Mouse (Mus musculus) hindbrain, embryonic 10.5 days (tissue): ENCODE data around the gene Cpne5. TPM values are rescaled to one million over a fixed set of nuclear protein-coding genes. Genes with fewer than 3 reads are reported as not detected.

Experiments used
- DNase-seq: peaks from one replicate; pipeline ENCODE4 v3.0.0-alpha.2; 2017; ENCODE audit warnings: low spot score
- H3K27ac ChIP-seq: fragments of 300-500 bp; sonication (generic); 2 replicates; pipeline ENCODE4 v1.5.1; 2016; ENCODE audit warnings: mild to moderate bottlenecking, moderate library complexity
- H3K27me3 ChIP-seq: fragments of 300-500 bp; sonication (generic); 2 replicates; pipeline ENCODE4 v1.6.1; 2016; ENCODE audit warnings: mild to moderate bottlenecking; ENCODE audit not compliant: poor library complexity, insufficient read depth, severe bottlenecking
- H3K36me3 ChIP-seq: fragments of 300-500 bp; sonication (generic); 2 replicates; pipeline ENCODE4 v1.6.1; 2016; ENCODE audit warnings: mild to moderate bottlenecking, moderate library complexity
- H3K4me1 ChIP-seq: fragments of 300-500 bp; sonication (generic); replicated peaks from 2 replicates; pipeline ENCODE4 v1.6.1; 2016; ENCODE audit warnings: mild to moderate bottlenecking
- H3K4me3 ChIP-seq: fragments of 300-500 bp; sonication (generic); 2 replicates; pipeline ENCODE4 v1.5.1; 2016; ENCODE audit warnings: mild to moderate bottlenecking, moderate library complexity
- H3K9me3 ChIP-seq: fragments of 300-500 bp; sonication (generic); 2 replicates; pipeline ENCODE4 v1.6.1; 2016; ENCODE audit warnings: mild to moderate bottlenecking, moderate library complexity
- WGBS: fragments of 180-500 bp; shearing (Covaris S2); methylation state at CpG from one replicate; pipeline ENCODE4 v1.1.7; 2016; 5-methylcytosine and 5-hydroxymethylcytosine counted together
- polyA plus RNA-seq: library from polyadenylated mRNA; unstranded; fragments of >200 nt; fragmentation: Nextera tagmentation; extraction: Ambion mirVana; gene quantifications from 2 replicates; pipeline ENCODE4 v1.2.1, GENCODE M21; 2016

The Cpne5 gene
- polyA plus RNA-seq, 1 experiment from 2014 or later = 3.0 TPM

DNA sequence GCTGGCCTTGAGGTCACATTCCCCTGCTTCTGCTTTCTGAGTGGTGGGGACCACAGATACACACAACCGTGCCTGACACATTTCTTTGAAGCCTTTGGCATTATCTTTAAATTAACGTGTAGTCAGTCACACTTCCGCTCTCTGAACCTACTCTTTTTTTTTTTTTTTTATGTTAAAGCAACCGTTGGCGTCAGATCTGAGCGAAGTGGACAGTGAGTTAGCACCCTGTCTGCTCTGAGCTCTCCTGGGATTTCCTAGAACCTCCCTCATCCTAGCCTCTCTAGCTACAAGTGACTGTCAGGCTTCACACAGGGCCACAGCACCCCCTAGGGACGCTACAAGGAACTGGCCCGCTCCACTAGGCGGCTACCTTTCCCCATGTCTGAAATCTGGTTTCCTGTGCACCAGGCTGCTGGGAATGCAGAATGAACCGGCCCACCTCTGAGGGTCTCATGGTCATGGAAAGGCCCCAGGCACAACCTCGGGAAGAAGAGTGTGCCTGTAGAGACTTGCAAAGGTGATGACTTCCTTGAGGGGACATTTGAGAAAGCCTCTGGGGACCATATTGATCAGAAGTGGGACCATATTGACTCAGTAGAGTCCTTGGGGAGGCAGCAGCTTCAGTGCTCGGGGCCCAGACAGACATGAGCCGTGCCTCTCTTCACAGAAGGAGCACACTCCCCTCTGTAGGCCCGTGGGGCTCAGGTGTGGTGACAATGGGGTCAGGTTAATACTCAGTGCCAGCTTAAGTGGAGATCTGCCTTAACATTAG, 66.8 kb downstream of the Cpne5 start:
- 27% methylated on average over 14 of the region's 14 CpGs for WGBS
- Histone ChIP-seq H3K27me3 (peaks cover 13% of the 10 kb centered on the region), H3K4me3 (no peak overlapping the region), H3K27ac (no peak overlapping the region), H3K4me1 (peaks cover 36% of the 10 kb centered on the region), H3K36me3 (no peaks in the 10 kb centered on the region), H3K9me3 (no peaks in the 10 kb centered on the region)
- peak; percentile 75 for DNase-seq

DNA sequence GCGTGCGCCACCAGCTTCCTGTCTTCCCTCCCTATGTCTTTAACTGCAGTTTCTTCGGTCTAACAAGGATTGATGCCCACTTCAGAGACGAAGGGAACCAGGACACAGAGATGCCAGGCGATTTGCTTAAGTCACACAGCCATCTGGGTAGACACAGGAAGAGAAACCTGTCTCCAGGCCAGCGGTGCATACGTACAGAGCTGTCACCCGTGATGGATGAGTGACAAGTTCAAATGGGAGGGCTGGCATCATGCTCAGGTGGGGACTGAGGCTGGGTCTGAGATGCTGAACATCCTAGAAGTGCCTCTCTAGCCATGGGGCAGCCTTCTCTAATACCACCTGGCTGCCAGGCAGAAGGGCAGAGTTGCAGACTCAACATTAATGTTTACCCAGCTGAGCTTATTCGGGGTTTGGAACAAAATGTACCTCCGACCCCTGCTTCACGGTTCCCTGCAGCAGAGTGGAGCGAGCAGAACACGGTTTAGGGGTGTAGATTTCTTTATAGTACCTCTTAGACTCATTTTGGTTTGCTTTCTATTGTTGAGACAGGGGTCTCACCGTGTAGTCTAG, 67.5 kb downstream of the Cpne5 start:
- H3K4me3 ChIP-seq = no peak overlapping the region
- H3K4me1 ChIP-seq = peaks cover 35% of the 10 kb centered on the region
- no peak overlapping the region for H3K27ac ChIP-seq
- 81% methylated on average over 14 of the region's 14 CpGs for WGBS
- DNase-seq = no peak
- H3K9me3 ChIP-seq = no peaks in the 10 kb centered on the region
- no peaks in the 10 kb centered on the region for H3K36me3 ChIP-seq
- H3K27me3 ChIP-seq = peaks cover 20% of the 10 kb centered on the region

DNA sequence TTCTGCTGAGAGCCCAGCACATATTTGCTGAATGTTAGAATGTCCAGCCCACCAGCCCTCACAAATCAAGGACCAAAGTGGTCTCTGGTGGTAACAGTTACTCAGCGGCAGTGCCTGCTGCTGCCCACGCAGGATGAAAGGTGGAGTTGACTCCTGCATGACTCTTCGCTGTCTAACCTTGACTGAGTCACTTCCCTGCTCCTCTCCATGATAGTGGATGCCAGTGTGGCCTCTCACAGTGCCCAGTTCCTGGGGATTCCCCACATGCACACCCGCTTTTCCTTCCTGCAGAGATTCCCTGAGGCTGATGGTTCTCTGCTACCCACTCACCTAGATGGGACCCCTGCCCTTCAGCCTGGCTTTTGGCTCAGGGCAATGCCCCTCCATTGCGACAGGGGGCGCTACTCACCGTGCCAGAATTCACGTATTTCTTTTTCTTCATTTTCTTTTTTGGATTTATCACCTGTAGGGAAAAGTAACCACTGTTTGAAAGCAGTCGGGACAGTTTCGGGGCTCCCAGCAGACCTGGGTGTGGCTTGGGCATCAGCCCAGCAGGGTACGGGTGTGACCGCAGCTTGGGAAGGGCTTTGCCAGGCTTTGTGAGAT, 68.9 kb downstream of the Cpne5 start:
- Histone ChIP-seq H3K27me3 (peaks cover 32% of the 10 kb centered on the region), H3K4me3 (no peak overlapping the region), H3K4me1 (peaks cover 49% of the 10 kb centered on the region), H3K36me3 (no peaks in the 10 kb centered on the region), H3K27ac (no peak overlapping the region), H3K9me3 (no peaks in the 10 kb centered on the region)
- DNase-seq = no peak
- WGBS = 72% methylated on average over 12 of the region's 12 CpGs

DNA sequence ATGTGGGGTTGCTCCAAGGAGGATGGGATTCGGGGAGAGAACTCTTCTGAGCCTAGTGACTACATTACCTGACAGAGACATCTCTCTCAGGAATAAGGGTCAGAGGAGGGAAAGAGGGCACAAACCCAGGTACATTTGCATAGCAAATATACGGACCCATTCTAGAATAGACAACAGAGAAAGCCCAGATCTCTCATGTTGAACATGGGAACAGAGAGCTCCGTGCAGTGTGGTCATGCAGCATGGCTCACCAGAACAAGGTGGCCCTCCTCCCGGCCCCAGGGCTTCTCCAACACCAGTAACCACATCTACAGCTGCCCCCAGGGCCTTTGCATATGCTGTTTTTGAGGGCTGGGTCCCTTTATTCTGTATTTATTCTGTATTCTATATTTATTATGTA, 69.5 kb downstream of the Cpne5 start:
- no peak overlapping the region for H3K27ac ChIP-seq
- no peaks in the 10 kb centered on the region for H3K9me3 ChIP-seq
- H3K4me1 ChIP-seq = peaks cover 50% of the 10 kb centered on the region
- 87% methylated on average over 4 of the region's 4 CpGs for WGBS
- H3K4me3 ChIP-seq = no peak overlapping the region
- H3K27me3 ChIP-seq = peaks cover 35% of the 10 kb centered on the region
- H3K36me3 ChIP-seq = no peaks in the 10 kb centered on the region
- no peak for DNase-seq

DNA sequence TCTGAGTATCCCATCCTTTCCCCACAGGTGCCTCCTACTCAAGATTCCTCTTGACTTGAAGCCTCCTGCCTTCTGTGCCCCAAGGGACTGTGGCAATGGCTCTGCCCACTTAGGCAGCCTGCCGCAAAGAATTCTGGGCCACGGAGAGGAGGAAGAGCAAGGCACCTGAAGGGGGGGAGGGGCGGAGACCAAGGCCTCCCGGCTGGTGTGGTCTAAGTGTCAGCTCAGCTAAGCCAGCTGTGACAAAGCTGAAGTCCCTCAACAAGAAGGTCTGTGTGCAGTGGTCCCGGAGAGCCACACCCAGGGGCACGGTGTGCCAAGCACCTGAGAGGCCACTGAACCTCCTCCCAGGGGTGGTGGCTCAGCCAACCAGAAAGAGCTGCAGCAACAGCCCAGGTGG, 70.6 kb downstream of the Cpne5 start:
- Histone ChIP-seq H3K4me1 (peaks cover 50% of the 10 kb centered on the region), H3K27me3 (peaks cover 35% of the 10 kb centered on the region), H3K36me3 (no peaks in the 10 kb centered on the region), H3K9me3 (0 out of 2 replicates have a peak, but pooled peaks cover under 1% of the 10 kb centered on the region), H3K27ac (peak overlapping the region; percentile 16; the same call in 1 of the 2 replicates), H3K4me3 (no peak overlapping the region)
- DNase-seq = no peak
- 69% methylated on average over 6 of the region's 6 CpGs for WGBS

DNA sequence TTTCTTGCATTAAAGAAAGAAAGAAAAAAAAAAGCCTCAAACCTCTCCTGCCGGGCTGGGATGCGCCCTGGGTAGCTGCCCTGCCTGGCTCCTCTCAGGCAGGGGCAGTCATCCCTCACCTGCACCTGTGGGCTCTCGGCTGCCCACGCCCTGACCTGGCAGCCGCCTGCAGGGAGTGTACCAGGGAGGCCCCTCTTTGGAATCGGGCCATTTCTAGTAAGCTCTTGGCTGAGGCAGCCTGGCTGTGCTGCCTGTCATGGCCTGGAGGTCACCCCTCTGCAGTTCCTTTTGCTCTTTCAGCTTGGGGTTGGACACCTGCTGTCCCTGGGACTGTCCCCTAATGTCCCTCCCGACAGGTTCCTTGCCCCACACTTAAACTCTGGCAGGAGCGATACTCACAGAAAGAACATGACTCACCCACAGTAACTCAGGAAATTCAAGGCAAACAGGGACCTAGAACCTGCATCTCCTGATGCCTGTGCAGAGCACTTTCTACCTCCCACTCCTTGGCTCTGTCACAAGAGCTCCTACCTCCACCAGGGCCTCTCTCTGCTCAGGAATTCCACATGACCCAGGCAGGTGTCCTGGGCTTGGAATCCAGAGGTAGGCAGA, 71.9 kb downstream of the Cpne5 start:
- peaks cover 38% of the 10 kb centered on the region for H3K4me1 ChIP-seq
- no peak for DNase-seq
- H3K27me3 ChIP-seq = peaks cover 35% of the 10 kb centered on the region
- no peaks in the 10 kb centered on the region for H3K36me3 ChIP-seq
- no peak overlapping the region for H3K4me3 ChIP-seq
- H3K27ac ChIP-seq = no peak overlapping the region; the same call in 1 of the 2 replicates
- H3K9me3 ChIP-seq = peaks cover 11% of the 10 kb centered on the region; the same call in 1 of the 2 replicates
- 34% methylated on average over 8 of the region's 8 CpGs for WGBS

DNA sequence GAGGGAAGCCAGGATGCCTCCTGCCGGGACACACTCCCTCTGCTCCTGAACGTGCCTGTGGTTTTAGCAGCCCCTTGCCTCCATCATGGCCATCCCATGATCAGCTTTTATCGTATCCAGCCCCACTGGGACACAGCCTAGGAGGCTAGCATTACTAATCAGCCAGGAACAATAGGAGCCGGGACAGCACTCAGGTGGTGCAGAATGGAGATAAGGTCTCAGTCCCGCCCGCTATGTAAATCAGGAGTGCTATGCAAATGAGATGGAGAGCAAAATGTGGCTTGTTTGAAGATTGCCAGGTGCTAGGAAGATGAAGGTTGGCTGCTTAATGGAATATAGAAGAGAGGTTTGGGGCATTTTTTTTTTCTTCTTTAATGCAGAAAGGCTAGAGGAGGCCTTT, 72.5 kb downstream of the Cpne5 start:
- WGBS = 11% methylated on average over 6 of the region's 6 CpGs
- H3K36me3 ChIP-seq = no peaks in the 10 kb centered on the region
- H3K4me1 ChIP-seq = peaks cover 33% of the 10 kb centered on the region
- no peak overlapping the region; the same call in 1 of the 2 replicates for H3K27ac ChIP-seq
- H3K4me3 ChIP-seq = no peak overlapping the region
- peaks cover 13% of the 10 kb centered on the region; the same call in 1 of the 2 replicates for H3K9me3 ChIP-seq
- DNase-seq = no peak
- H3K27me3 ChIP-seq = peaks cover 35% of the 10 kb centered on the region

DNA sequence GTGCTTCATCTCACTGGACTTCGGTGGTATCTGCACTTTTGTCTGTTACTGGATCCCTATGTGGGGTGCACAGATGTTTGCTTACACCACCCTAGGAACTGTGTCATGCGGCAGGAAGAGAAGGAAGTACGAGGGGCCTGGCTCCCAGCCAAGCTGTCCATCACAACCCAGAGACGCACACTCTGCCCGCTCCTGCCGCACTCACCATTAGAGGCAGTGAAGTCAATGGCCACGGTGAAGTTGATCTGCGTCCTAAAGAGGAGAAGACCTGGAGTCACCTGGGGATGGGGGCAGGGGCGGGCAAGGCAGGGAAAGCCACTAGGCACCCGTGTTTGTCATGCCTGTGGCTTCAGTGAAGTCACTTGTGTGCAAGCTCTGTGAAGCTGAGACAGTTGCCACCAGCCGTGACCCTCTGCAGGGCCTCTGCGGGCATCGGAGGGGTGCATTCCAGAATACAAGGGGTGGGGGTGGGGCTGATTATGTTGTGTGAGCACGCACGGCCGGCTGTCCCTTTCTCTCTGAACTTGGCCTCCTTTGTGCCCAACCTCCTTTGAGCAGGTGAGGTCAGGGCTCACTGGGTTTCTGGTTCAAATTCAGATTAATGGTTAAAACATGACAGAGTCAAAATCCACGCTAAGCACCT, 73.4 kb downstream of the Cpne5 start:
- H3K27ac ChIP-seq = peak overlapping the region; percentile 5; the same call in 1 of the 2 replicates

DNA sequence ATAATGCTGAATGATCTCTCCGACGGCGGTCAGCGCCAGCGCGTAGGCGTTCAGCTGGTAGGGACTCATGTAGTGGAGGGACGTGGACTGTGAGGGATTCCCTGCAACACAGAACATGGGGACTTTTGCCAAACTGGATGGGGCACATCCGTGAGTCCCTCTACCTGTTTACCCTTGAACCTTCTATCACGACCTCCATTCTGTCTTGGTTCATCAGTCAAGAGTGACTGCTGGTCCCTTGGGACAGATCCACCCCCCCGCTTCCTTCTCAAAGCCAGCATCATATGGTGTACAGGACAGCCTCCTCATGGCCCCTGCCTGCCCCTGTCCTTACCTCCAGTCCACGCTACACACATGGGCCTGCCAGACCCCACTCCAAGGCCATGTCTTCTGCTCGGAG, 75.6 kb downstream of the Cpne5 start:
- Histone ChIP-seq H3K9me3 (peaks cover 13% of the 10 kb centered on the region; the same call in 1 of the 2 replicates), H3K4me3 (no peak overlapping the region), H3K27ac (no peak overlapping the region), H3K4me1 (peaks cover 34% of the 10 kb centered on the region), H3K36me3 (no peaks in the 10 kb centered on the region), H3K27me3 (peaks cover 32% of the 10 kb centered on the region)
- no peak for DNase-seq
- 94% methylated on average over 13 of the region's 13 CpGs for WGBS

More for the DNA sequence above, 73.4 kb downstream of the Cpne5 start:
- 14% methylated on average over 17 of the region's 17 CpGs for WGBS
- Histone ChIP-seq H3K27me3 (peaks cover 35% of the 10 kb centered on the region), H3K36me3 (no peaks in the 10 kb centered on the region), H3K4me1 (peaks cover 35% of the 10 kb centered on the region), H3K4me3 (no peak overlapping the region), H3K9me3 (peaks cover 13% of the 10 kb centered on the region; the same call in 1 of the 2 replicates)
- no peak for DNase-seq

DNA sequence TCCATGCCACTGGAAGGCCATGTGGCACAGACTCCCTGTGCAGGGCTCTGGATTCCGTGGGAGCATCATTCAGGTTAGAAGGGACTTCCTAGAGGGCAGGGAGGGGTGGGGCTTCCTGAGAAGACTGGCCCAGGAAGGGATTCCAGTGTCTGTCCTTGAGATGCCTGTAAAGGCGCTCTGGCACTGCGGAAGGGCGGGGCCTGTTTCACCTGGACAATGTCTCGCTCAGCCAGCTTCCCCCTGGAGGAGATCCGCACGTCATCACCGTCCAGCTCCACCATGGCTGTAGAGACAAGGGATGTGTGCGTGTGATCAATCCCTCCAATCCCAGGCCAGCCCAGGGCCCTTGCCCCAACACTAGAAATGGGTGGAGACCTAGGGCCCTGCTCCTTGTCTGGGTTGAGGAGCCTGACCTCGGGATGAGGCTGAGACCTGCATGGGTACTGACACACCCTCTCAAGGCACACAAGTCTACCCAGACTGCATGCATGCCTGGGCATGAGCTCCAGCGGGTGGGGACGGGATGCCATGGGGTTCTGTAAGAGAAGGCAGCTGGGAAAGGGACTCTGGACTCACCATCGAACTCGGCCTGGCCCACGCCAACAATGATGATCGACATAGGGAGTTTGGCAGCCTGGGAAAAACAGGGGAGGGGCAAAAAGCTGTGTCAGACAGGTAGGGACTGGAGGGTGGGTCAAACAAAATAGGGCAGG, 78.1 kb downstream of the Cpne5 start:
- no peak overlapping the region for H3K27ac ChIP-seq
- 87% methylated on average over 16 of the region's 16 CpGs for WGBS
- H3K9me3 ChIP-seq = peaks cover 13% of the 10 kb centered on the region; the same call in 1 of the 2 replicates
- no peak overlapping the region for H3K4me3 ChIP-seq
- peaks cover 11% of the 10 kb centered on the region; the same call in 1 of the 2 replicates for H3K27me3 ChIP-seq
- H3K4me1 ChIP-seq = peaks cover 33% of the 10 kb centered on the region
- H3K36me3 ChIP-seq = no peaks in the 10 kb centered on the region
- no peak for DNase-seq

DNA sequence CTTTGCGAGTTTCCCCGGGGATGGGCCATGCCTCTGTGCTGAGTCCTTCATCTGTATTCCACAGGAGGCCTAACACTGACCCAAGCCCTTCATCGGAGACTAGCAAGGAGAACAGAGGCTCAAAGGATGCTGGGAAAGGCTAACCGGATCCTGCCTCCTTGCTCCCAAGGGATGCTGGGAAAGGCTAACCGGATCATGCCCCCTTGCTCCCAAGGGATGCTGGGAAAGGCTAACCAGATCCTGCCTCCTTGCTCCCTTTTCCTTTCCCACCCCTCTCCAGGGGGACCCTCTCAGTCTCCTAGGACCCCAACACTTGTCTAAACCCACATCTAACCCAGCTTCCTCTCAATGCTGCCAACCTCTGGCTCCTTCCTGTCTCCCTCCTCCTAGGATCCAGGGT, 78.6 kb downstream of the Cpne5 start:
- WGBS = 89% methylated on average over 5 of the region's 5 CpGs
- no peak overlapping the region for H3K27ac ChIP-seq

DNA sequence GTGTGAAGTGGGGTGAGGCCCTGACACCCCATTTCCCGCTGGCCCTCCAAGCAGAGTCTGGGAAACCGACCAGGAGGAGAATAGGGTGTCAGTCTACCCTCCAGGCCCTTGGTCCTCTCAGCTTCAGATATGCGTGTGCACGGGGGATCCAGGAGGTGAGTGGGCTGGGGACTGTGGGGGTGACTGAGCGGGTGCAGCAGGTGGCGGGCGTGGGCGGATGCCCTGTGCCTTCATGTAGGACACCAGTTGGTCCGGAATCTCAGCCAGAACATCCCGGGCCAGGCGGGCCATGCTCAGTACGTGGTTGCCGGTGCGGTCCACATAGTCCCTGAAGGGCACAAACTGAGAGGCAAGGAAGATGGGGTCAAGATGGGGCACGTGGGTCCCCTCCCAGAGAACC, 79.1 kb downstream of the Cpne5 start:
- Histone ChIP-seq H3K4me1 (peaks cover 28% of the 10 kb centered on the region), H3K4me3 (no peak overlapping the region), H3K27me3 (0 out of 2 replicates have a peak, but pooled peaks cover 3% of the 10 kb centered on the region), H3K9me3 (peaks cover 13% of the 10 kb centered on the region; the same call in 1 of the 2 replicates), H3K36me3 (no peaks in the 10 kb centered on the region), H3K27ac (no peak overlapping the region)
- 94% methylated on average over 15 of the region's 15 CpGs for WGBS
- no peak for DNase-seq

More for the DNA sequence above, 78.6 kb downstream of the Cpne5 start:
- H3K9me3 ChIP-seq = peaks cover 13% of the 10 kb centered on the region; the same call in 1 of the 2 replicates
- H3K27me3 ChIP-seq = peaks cover 5% of the 10 kb centered on the region; the same call in 1 of the 2 replicates
- DNase-seq = no peak
- H3K4me3 ChIP-seq = no peak overlapping the region
- no peaks in the 10 kb centered on the region for H3K36me3 ChIP-seq
- H3K4me1 ChIP-seq = peaks cover 31% of the 10 kb centered on the region
